Mouse (Mus musculus) C2C12 (cell line): ENCODE results near the gene Bco2. TPM values are rescaled to one million over a fixed set of nuclear protein-coding genes. Genes with fewer than 3 reads are reported as not detected.

Source experiments
- H3K27me3 ChIP-seq: one replicate; pipeline ENCODE4 v1.6.1; 2011; ENCODE audit not compliant: control insufficient read depth, insufficient read depth, insufficient read length
- H3K36me3 ChIP-seq: one replicate; pipeline ENCODE4 v1.6.1; 2011; ENCODE audit not compliant: control insufficient read depth, insufficient read depth
- H3K4me3 ChIP-seq: one replicate; pipeline ENCODE4 v1.5.1; 2011; ENCODE audit warnings: mild to moderate bottlenecking, control low read depth; ENCODE audit not compliant: poor library complexity, insufficient read depth, severe bottlenecking
- H3K79me2 ChIP-seq: one replicate; pipeline ENCODE4 v1.6.1; 2011; ENCODE audit not compliant: control insufficient read depth, insufficient read depth
- H3K79me3 ChIP-seq: one replicate; pipeline ENCODE4 v1.6.1; 2011; ENCODE audit warnings: low read depth, control low read depth
- H3ac ChIP-seq: one replicate; pipeline ENCODE3; 2011; ENCODE audit warnings: low read depth; ENCODE audit not compliant: control insufficient read depth, insufficient read length
- CEBPB ChIP-seq: IDR thresholded peaks from one replicate; pipeline ENCODE4 v1.6.1; 2011; ENCODE audit warnings: low read depth, mild to moderate bottlenecking, control low read depth, moderate library complexity
- CTCF ChIP-seq: IDR thresholded peaks from one replicate; pipeline ENCODE4 v1.5.1; 2011; ENCODE audit not compliant: control insufficient read depth, insufficient read depth, insufficient read length
- FOSL1 ChIP-seq: IDR thresholded peaks from one replicate; pipeline ENCODE4 v1.8.0; 2011; ENCODE audit warnings: mild to moderate bottlenecking, low read length; ENCODE audit not compliant: poor library complexity, insufficient read depth, severe bottlenecking
- MAX ChIP-seq: IDR thresholded peaks from one replicate; pipeline ENCODE4 v1.6.1; 2011; ENCODE audit warnings: mild to moderate bottlenecking, control low read depth
- MYOD1 ChIP-seq: IDR thresholded peaks from one replicate; pipeline ENCODE4 v1.6.1; 2011; ENCODE audit warnings: low read depth; ENCODE audit not compliant: control insufficient read depth, insufficient read length
- MYOG ChIP-seq: IDR thresholded peaks from one replicate; pipeline ENCODE4 v1.6.1; 2011; ENCODE audit not compliant: control insufficient read depth, insufficient read length; ENCODE audit errors: extremely low read depth
- USF1 ChIP-seq: IDR thresholded peaks from one replicate; pipeline ENCODE4 v1.6.1; 2011; ENCODE audit warnings: low read depth, mild to moderate bottlenecking, control low read depth, moderate library complexity
- polyA plus RNA-seq: library from polyadenylated mRNA; unstranded; fragments of >200 nt; fragmentation: generic; extraction: Trizol; gene quantifications from one replicate; pipeline ENCODE4 v1.2.1, GENCODE M21; 2012; ENCODE audit warnings: missing spikeins

The Bco2 gene
- polyA plus RNA-seq, 1 experiment = 0.02 TPM

GRCm38 (mm10) chr9:50518781-50519180 is 36.2 kb downstream of the Bco2 start:
- Histone ChIP-seq H3K27me3 (no peaks in the 10 kb centered on the region), H3K79me2 (no peaks in the 10 kb centered on the region), H3ac (no peak overlapping the region), H3K36me3 (no peaks in the 10 kb centered on the region), H3K79me3 (no peaks in the 10 kb centered on the region), H3K4me3 (no peak overlapping the region)
- TF ChIP-seq MYOD1 (no peak), CTCF (peak; percentile 21)

GRCm38 (mm10) chr9:50515462-50515861 is 39.5 kb downstream of the Bco2 start:
- no peak overlapping the region for H3ac ChIP-seq
- H3K36me3 ChIP-seq = no peaks in the 10 kb centered on the region
- H3K27me3 ChIP-seq = no peaks in the 10 kb centered on the region
- TF ChIP-seq USF1 (no peak), MYOD1 (no peak), MYOG (no peak), MAX (no peak), FOSL1 (no peak), CEBPB (no peak)
- no peaks in the 10 kb centered on the region for H3K79me3 ChIP-seq
- H3K79me2 ChIP-seq = no peaks in the 10 kb centered on the region
- no peak overlapping the region for H3K4me3 ChIP-seq

- no peaks in the 10 kb centered on the region for H3K36me3 ChIP-seq
- no peaks in the 10 kb centered on the region for H3K79me2 ChIP-seq
- no peak overlapping the region for H3K4me3 ChIP-seq
- TF ChIP-seq MAX (no peak), USF1 (no peak), MYOG (no peak), CEBPB (no peak), CTCF (no peak)
- H3K79me3 ChIP-seq = no peaks in the 10 kb centered on the region
- H3K27me3 ChIP-seq = no peaks in the 10 kb centered on the region
- H3ac ChIP-seq = no peak overlapping the region
Measured at GRCm38 (mm10) chr9:50507570-50507969, 47.4 kb downstream of the Bco2 start.

- H3K4me3 ChIP-seq = no peak overlapping the region
- no peaks in the 10 kb centered on the region for H3K36me3 ChIP-seq
- H3K79me2 ChIP-seq = no peaks in the 10 kb centered on the region
- H3K79me3 ChIP-seq = no peaks in the 10 kb centered on the region
- no peak for TF ChIP-seq MYOD1
- TF ChIP-seq USF1 = no peak
- no peak for TF ChIP-seq FOSL1
- TF ChIP-seq MAX = no peak
- no peak for TF ChIP-seq CEBPB
- TF ChIP-seq CTCF = no peak
- no peak for TF ChIP-seq MYOG
- H3K27me3 ChIP-seq = no peaks in the 10 kb centered on the region
- H3ac ChIP-seq = no peak overlapping the region
Measured at GRCm38 (mm10) chr9:50505405-50505804, 49.6 kb downstream of the Bco2 start.

GRCm38 (mm10) chr9:50502949-50503348 is 52.0 kb downstream of the Bco2 start:
- H3K4me3 ChIP-seq = no peak overlapping the region
- no peaks in the 10 kb centered on the region for H3K36me3 ChIP-seq
- H3K79me3 ChIP-seq = no peaks in the 10 kb centered on the region
- TF ChIP-seq CEBPB (no peak), MYOG (no peak), MAX (no peak), USF1 (no peak), MYOD1 (no peak), CTCF (no peak), FOSL1 (no peak)
- no peaks in the 10 kb centered on the region for H3K79me2 ChIP-seq
- no peaks in the 10 kb centered on the region for H3K27me3 ChIP-seq
- no peak overlapping the region for H3ac ChIP-seq

- H3K36me3 ChIP-seq = no peaks in the 10 kb centered on the region
- no peak for TF ChIP-seq MAX
- TF ChIP-seq MYOD1 = no peak
- peak; percentile 93 for TF ChIP-seq USF1
- H3ac ChIP-seq = peak overlapping the region; percentile 24
- no peaks in the 10 kb centered on the region for H3K79me3 ChIP-seq
- H3K4me3 ChIP-seq = peak overlapping the region; percentile 15
- no peaks in the 10 kb centered on the region for H3K27me3 ChIP-seq
- H3K79me2 ChIP-seq = no peaks in the 10 kb centered on the region
Measured at GRCm38 (mm10) chr9:50500974-50501501, 53.9 kb downstream of the Bco2 start.
